ENCODE assay signal across 24 mouse cellular contexts in genomic region chr9:108689993-108690392, GRCm38 (mm10). TPM values are rescaled to one million over a fixed set of nuclear protein-coding genes. Genes with fewer than 3 reads are reported as not detected.
DNase-seq lines count a peak whose midpoint lies in the region; ATAC-seq and TF ChIP-seq lines count a peak whose summit lies in the region.
"Had no signal": no experiment of that assay in that cellular context is flagged by ENCODE, and none has a peak within 500 bp of the region (broad histone marks: within the 10 kb centered on the region; RNA-seq: fewer than 3 reads in every experiment).

No protein-coding gene starts in this region.

- DNase-seq in heart, adult 11 months = peak; percentile 45
- DNase-seq in heart, postnatal 36 days = no peak
- no peak for DNase-seq in midbrain, embryonic 10.5 days (ENCODE audit: low spot score)
- DNase-seq in testis, postnatal 10 days (ENCODE audit: low spot score) = no peak
- DNase-seq: adrenal gland, adult 8-10 months; adrenal gland, postnatal 36 days; B cell, adult 2 months; cerebellum, adult 2 months; cerebellum, postnatal 14 days; embryo, embryonic 11 days; gastrocnemius, postnatal 25 days; heart, postnatal 4 days had no signal

- H3K36me3 ChIP-seq in midbrain, embryonic 10.5 days = peaks cover 5% of the 10 kb centered on the region
- peaks cover 2% of the 10 kb centered on the region; the same call in 1 of the 2 replicates for H3K36me3 ChIP-seq in midbrain, embryonic 13.5 days
- H3K36me3 ChIP-seq in testis, adult 2 months (ENCODE audit: control insufficient read depth, insufficient read depth, low read length) = no peaks in the 10 kb centered on the region
- peaks cover 2% of the 10 kb centered on the region; the same call in 1 of the 2 replicates for H3K36me3 ChIP-seq in small intestine, adult 2 months (ENCODE audit: control insufficient read depth, insufficient read depth, low read length)
- H3K36me3 ChIP-seq in forebrain, embryonic 16.5 days (ENCODE audit: control insufficient read depth, insufficient read depth) = no peaks in the 10 kb centered on the region
- H3K36me3 ChIP-seq: embryonic facial prominence, embryonic 15.5 days; hindbrain, embryonic 12.5 days had no signal

- no peak for TF ChIP-seq POLR2A in testis, adult 2 months (IDR thresholded peaks at IDR 0.05; ENCODE audit: control insufficient read depth, low read depth, low read length)
- no peak for TF ChIP-seq POLR2A in small intestine, adult 2 months (IDR thresholded peaks at IDR 0.05; ENCODE audit: low read depth, low read length)

- WGBS in midbrain, embryonic 10.5 days = 76% methylated on average over 1 of the region's 1 CpGs
- WGBS in midbrain, embryonic 13.5 days = 81% methylated on average over 1 of the region's 1 CpGs
- WGBS in small intestine, adult 2 months = 37% methylated on average over 1 of the region's 1 CpGs
- WGBS in forebrain, embryonic 16.5 days = 97% methylated on average over 1 of the region's 1 CpGs

- 0 out of 2 replicates have a peak overlapping the region, but pooled peaks have one; percentile 13 for H3K27ac ChIP-seq in midbrain, embryonic 10.5 days (replicated peaks)
- no peak overlapping the region for H3K27ac ChIP-seq in midbrain, embryonic 13.5 days
- no peak overlapping the region for H3K27ac ChIP-seq in testis, adult 2 months (ENCODE audit: control insufficient read depth, insufficient read depth, low read depth, low read length)
- H3K27ac ChIP-seq in small intestine, adult 2 months (ENCODE audit: insufficient read depth, low read depth, low read length) = peak overlapping the region; percentile 86
- no peak overlapping the region for H3K27ac ChIP-seq in forebrain, embryonic 16.5 days (ENCODE audit: low read length)
- H3K27ac ChIP-seq: embryonic facial prominence, embryonic 15.5 days; forebrain, embryonic 10.5 days; heart, embryonic 13.5 days had no signal

- intact Hi-C loops in heart, postnatal 36 days (cut with DNase I) = no loop called here

- H3K9ac ChIP-seq in midbrain, embryonic 13.5 days (replicated peaks) = no peak overlapping the region
- no peak overlapping the region for H3K9ac ChIP-seq in forebrain, embryonic 16.5 days (replicated peaks; ENCODE audit: low read depth, low read length)
- H3K9ac ChIP-seq: embryonic facial prominence, embryonic 15.5 days; heart, embryonic 13.5 days; hindbrain, embryonic 12.5 days had no signal

- no peak overlapping the region for H3K4me3 ChIP-seq in midbrain, embryonic 10.5 days
- H3K4me3 ChIP-seq in midbrain, embryonic 13.5 days (replicated peaks) = no peak overlapping the region
- peak overlapping the region; percentile 98; the same call in 1 of the 2 replicates for H3K4me3 ChIP-seq in testis, adult 2 months (ENCODE audit: control insufficient read depth, low read depth, low read length)
- no peak overlapping the region for H3K4me3 ChIP-seq in small intestine, adult 2 months (ENCODE audit: low read depth, low read length)
- H3K4me3 ChIP-seq in forebrain, embryonic 16.5 days (replicated peaks; ENCODE audit: low read length) = no peak overlapping the region
- H3K4me3 ChIP-seq: embryonic facial prominence, embryonic 15.5 days; erythroblast, embryonic 14.5 days; forebrain, embryonic 10.5 days; heart, embryonic 13.5 days; hindbrain, embryonic 12.5 days had no signal

- no peak for TF ChIP-seq CTCF in testis, adult 2 months (IDR thresholded peaks at IDR 0.05; ENCODE audit: control insufficient read depth, insufficient read depth, insufficient replicate concordance, low read depth, low read length)
- no peak for TF ChIP-seq CTCF in small intestine, adult 2 months (IDR thresholded peaks at IDR 0.05; ENCODE audit: extremely low read depth, insufficient read length, insufficient replicate concordance, low read depth, low read length)

- ATAC-seq in midbrain, embryonic 13.5 days = no peak
- ATAC-seq in forebrain, embryonic 16.5 days = no peak
- ATAC-seq: CD4-positive, CD25-positive, alpha-beta regulatory T cell, adult 4 months; forebrain, embryonic 14.5 days had no signal

- peaks cover 82% of the 10 kb centered on the region for H3K4me1 ChIP-seq in midbrain, embryonic 10.5 days
- peaks cover 68% of the 10 kb centered on the region for H3K4me1 ChIP-seq in midbrain, embryonic 13.5 days (replicated peaks)
- peaks cover 16% of the 10 kb centered on the region for H3K4me1 ChIP-seq in testis, adult 2 months (ENCODE audit: control insufficient read depth, insufficient read depth, low read length)
- H3K4me1 ChIP-seq in small intestine, adult 2 months (ENCODE audit: control insufficient read depth, insufficient read depth, insufficient read length, low read length) = peaks cover 42% of the 10 kb centered on the region
- peaks cover 21% of the 10 kb centered on the region for H3K4me1 ChIP-seq in forebrain, embryonic 16.5 days (replicated peaks; ENCODE audit: control insufficient read depth, insufficient read depth, low read length)

- peaks cover 35% of the 10 kb centered on the region for H3K27me3 ChIP-seq in midbrain, embryonic 10.5 days (ENCODE audit: low read depth, poor library complexity, severe bottlenecking)
- H3K27me3 ChIP-seq in midbrain, embryonic 13.5 days = peaks cover 6% of the 10 kb centered on the region; the same call in 1 of the 2 replicates
- H3K27me3 ChIP-seq in testis, adult 2 months (ENCODE audit: control insufficient read depth, insufficient read depth, low read length) = no peaks in the 10 kb centered on the region
- no peaks in the 10 kb centered on the region for H3K27me3 ChIP-seq in small intestine, adult 2 months (ENCODE audit: control insufficient read depth, insufficient read depth, low read length)
- no peaks in the 10 kb centered on the region for H3K27me3 ChIP-seq in forebrain, embryonic 16.5 days (replicated peaks; ENCODE audit: control insufficient read depth, insufficient read depth, low read length)
- H3K27me3 ChIP-seq: embryonic facial prominence, embryonic 15.5 days; heart, embryonic 13.5 days had no signal

- no peak overlapping the region for H3K4me2 ChIP-seq in midbrain, embryonic 13.5 days (replicated peaks)
- H3K4me2 ChIP-seq in forebrain, embryonic 16.5 days (ENCODE audit: low read length) = no peak overlapping the region
- H3K4me2 ChIP-seq: embryonic facial prominence, embryonic 15.5 days; heart, embryonic 13.5 days; hindbrain, embryonic 12.5 days had no signal

- H3K9me3 ChIP-seq in midbrain, embryonic 10.5 days (replicated peaks) = no peaks in the 10 kb centered on the region
- no peaks in the 10 kb centered on the region for H3K9me3 ChIP-seq in midbrain, embryonic 13.5 days
- H3K9me3 ChIP-seq in forebrain, embryonic 16.5 days (ENCODE audit: control insufficient read depth, low read length) = no peaks in the 10 kb centered on the region
- H3K9me3 ChIP-seq: embryonic facial prominence, embryonic 15.5 days; forebrain, embryonic 10.5 days; heart, embryonic 13.5 days; hindbrain, embryonic 12.5 days had no signal

RNA-seq across cellular contexts. Expression of gene Prkar2a, which starts 0.9 kb away (rescaled TPM):
- total RNA-seq in heart, postnatal 36 days (2021) = 10 to 100 TPM; 86.0 to 88.1 TPM
- 34.6 and 40.8 TPM in 2 replicates for polyA plus RNA-seq in midbrain, embryonic 10.5 days (2016; fragmentation: Nextera tagmentation; extraction: Ambion mirVana)
- 49.3 and 54.0 TPM in 2 replicates for polyA plus RNA-seq in midbrain, embryonic 13.5 days (2015; fragmentation: Nextera tagmentation; extraction: Ambion mirVana)
- 105 and 112 TPM in 2 replicates for polyA plus RNA-seq in testis, adult 2 months (2012; rRNA removed)
- 17.6 and 31.5 TPM in 2 replicates for polyA plus RNA-seq in small intestine, adult 2 months (2012; rRNA removed)
- polyA plus RNA-seq in forebrain, embryonic 16.5 days (2015; fragmentation: Nextera tagmentation; extraction: Ambion mirVana) = 37.6 and 41.3 TPM in 2 replicates
- polyA plus RNA-seq: G1E had no signal

RNA-seq across cellular contexts. Expression of gene Slc25a20, which starts 28.1 kb away (rescaled TPM):
- 100 to 1,000 TPM; 221 to 236 TPM for total RNA-seq in heart, postnatal 36 days (2021)
- polyA plus RNA-seq in midbrain, embryonic 10.5 days (2016; fragmentation: Nextera tagmentation; extraction: Ambion mirVana) = 34.5 and 36.2 TPM in 2 replicates
- polyA plus RNA-seq in midbrain, embryonic 13.5 days (2015; fragmentation: Nextera tagmentation; extraction: Ambion mirVana) = 39.5 and 40.5 TPM in 2 replicates
- 19.7 and 20.4 TPM in 2 replicates for polyA plus RNA-seq in testis, adult 2 months (2012; rRNA removed)
- 19.7 and 26.0 TPM in 2 replicates for polyA plus RNA-seq in small intestine, adult 2 months (2012; rRNA removed)
- 46.3 and 47.8 TPM in 2 replicates for polyA plus RNA-seq in forebrain, embryonic 16.5 days (2015; fragmentation: Nextera tagmentation; extraction: Ambion mirVana)

RNA-seq across cellular contexts. Expression of gene Arih2, which starts 40.8 kb away (rescaled TPM):
- 10 to 100 TPM; 47.8 to 54.4 TPM for total RNA-seq in heart, postnatal 36 days (2021)
- polyA plus RNA-seq in midbrain, embryonic 10.5 days (2016; fragmentation: Nextera tagmentation; extraction: Ambion mirVana) = 66.8 and 72.6 TPM in 2 replicates
- 53.6 and 54.0 TPM in 2 replicates for polyA plus RNA-seq in midbrain, embryonic 13.5 days (2015; fragmentation: Nextera tagmentation; extraction: Ambion mirVana)
- 138 and 143 TPM in 2 replicates for polyA plus RNA-seq in testis, adult 2 months (2012; rRNA removed)
- polyA plus RNA-seq in small intestine, adult 2 months (2012; rRNA removed) = 13.1 and 22.4 TPM in 2 replicates
- 59.9 and 61.8 TPM in 2 replicates for polyA plus RNA-seq in forebrain, embryonic 16.5 days (2015; fragmentation: Nextera tagmentation; extraction: Ambion mirVana)

Comparison
In these comparisons a context has a peak if more than half of its experiments do, and no peak if none do; other contexts are left out.
1. H3K27ac ChIP-seq: peak in midbrain, embryonic 10.5 days (single experiment) and small intestine, adult 2 months (single experiment); none in midbrain, embryonic 13.5 days (single experiment), testis, adult 2 months (single experiment) and forebrain, embryonic 16.5 days (single experiment).